Mouse (Mus musculus) left cerebral cortex, adult 11 months (tissue): Measurements from ENCODE around the gene Smarcad1.
"Not testable (repeated sequence)": the region's sequence is repeated elsewhere in the genome, so short reads cannot be mapped to it uniquely, and the experiment has no call there.

Experiments used
- DNase-seq: peaks from one replicate; pipeline ENCODE4 v3.0.0; 2022; ENCODE audit warnings: low spot score

Gene Smarcad1

GRCm38 (mm10) chr6:65042491-65043171, at the start of gene Smarcad1:
TSS of gene Smarcad1 (plus strand) at chr6:65042583.
- peak; percentile 91 for DNase-seq

GRCm38 (mm10) chr6:64996824-64997421, 45.5 kb upstream of the Smarcad1 start:
- no peak for DNase-seq

GRCm38 (mm10) chr6:64997805-64998204, 44.6 kb upstream of the Smarcad1 start:
- no peak for DNase-seq

- not testable (repeated sequence) for DNase-seq
Observed at GRCm38 (mm10) chr6:65000757-65001156, 41.6 kb upstream of the Smarcad1 start.

GRCm38 (mm10) chr6:65002196-65002595, 40.2 kb upstream of the Smarcad1 start:
- DNase-seq, result no peak

GRCm38 (mm10) chr6:65008836-65009235, 33.5 kb upstream of the Smarcad1 start:
- DNase-seq, result no peak

- no peak for DNase-seq
Observed at GRCm38 (mm10) chr6:65011444-65011990, 30.9 kb upstream of the Smarcad1 start.

- no peak for DNase-seq
Observed at GRCm38 (mm10) chr6:65012142-65012541, 30.2 kb upstream of the Smarcad1 start.

- DNase-seq, result no peak
Observed at GRCm38 (mm10) chr6:65017566-65017965, 24.8 kb upstream of the Smarcad1 start.

- not testable (repeated sequence) for DNase-seq
Observed at GRCm38 (mm10) chr6:65018966-65019365, 23.4 kb upstream of the Smarcad1 start.

- DNase-seq, result no peak
Observed at GRCm38 (mm10) chr6:65021883-65022282, 20.5 kb upstream of the Smarcad1 start.

GRCm38 (mm10) chr6:65023053-65023452, 19.3 kb upstream of the Smarcad1 start:
- no peak for DNase-seq

GRCm38 (mm10) chr6:65024668-65025067, 17.7 kb upstream of the Smarcad1 start:
- DNase-seq, result no peak

GRCm38 (mm10) chr6:65025130-65025529, 17.3 kb upstream of the Smarcad1 start:
- DNase-seq, result no peak

GRCm38 (mm10) chr6:65034661-65035060, 7.7 kb upstream of the Smarcad1 start:
- DNase-seq, result no peak

GRCm38 (mm10) chr6:65035469-65035868, 6.9 kb upstream of the Smarcad1 start:
- no peak for DNase-seq

- no peak for DNase-seq
Observed at GRCm38 (mm10) chr6:65041932-65042331, 451 bp upstream of the Smarcad1 start.

GRCm38 (mm10) chr6:65043241-65043640, 858 bp downstream of the Smarcad1 start:
- DNase-seq, result no peak

GRCm38 (mm10) chr6:65049100-65049499, 6.7 kb downstream of the Smarcad1 start:
- no peak for DNase-seq

- no peak for DNase-seq
Observed at GRCm38 (mm10) chr6:65056620-65057019, 14.2 kb downstream of the Smarcad1 start.

- not testable (repeated sequence) for DNase-seq
Observed at GRCm38 (mm10) chr6:65057137-65057536, 14.8 kb downstream of the Smarcad1 start.

- DNase-seq, result no peak
Observed at GRCm38 (mm10) chr6:65061049-65061448, 18.7 kb downstream of the Smarcad1 start.

GRCm38 (mm10) chr6:65075201-65075600, 32.8 kb downstream of the Smarcad1 start:
- DNase-seq, result no peak
